Mouse (Mus musculus): ENCODE measurements around the gene Pex6.

DNA sequence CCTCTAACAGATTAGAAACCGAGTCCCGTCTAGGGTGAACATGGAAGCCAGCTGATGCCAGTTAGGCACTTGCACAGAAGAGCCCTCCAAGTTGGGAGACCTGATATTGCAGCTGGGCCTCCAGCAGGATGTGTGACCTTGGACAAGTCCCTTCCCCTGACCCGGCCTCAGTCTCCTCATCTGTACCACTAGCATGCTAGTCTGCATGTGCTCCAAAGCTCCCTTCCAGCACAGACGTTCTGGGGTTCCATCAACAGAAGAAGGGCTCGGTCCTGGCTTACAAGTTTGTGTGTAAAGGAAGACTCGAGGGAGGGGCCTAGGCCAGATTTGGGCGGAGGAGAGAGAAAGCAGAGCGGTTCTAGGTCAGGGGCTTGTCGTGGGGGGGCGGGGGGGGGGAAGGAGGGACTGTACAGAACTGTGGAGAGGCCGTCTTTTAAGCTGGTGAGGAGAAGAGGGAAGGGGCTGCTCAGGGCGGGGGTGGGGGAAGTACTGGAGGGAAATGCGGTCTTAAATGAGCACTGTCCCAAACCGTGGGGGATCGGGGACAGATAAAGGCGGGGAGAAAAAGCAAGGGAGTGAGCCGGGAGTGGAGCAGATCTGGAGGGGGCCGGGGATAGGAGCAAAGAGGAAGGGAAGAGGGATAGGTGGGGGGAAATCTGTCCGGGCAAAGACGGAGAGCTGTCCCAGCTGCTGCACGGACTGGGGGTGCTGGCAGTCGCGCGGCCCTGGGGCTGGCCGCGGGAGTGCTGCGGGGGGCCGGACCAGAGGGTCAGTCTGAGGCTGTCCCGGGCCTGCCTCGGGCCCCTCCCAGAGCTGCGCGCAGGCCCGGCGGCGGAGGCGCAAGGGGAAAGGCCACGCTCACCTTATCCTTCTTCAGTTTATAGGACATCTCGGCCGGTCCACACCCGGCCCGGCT lies 7.0 kb upstream of the Pex6 start:
- TF ChIP-seq TAL1 (IDR thresholded peaks at IDR 0.05; ENCODE audit: low read length) (no peak), GATA1 (IDR thresholded peaks at IDR 0.05; ENCODE audit: low read length) (no peak)

Data from erythroblast, embryonic 14.5 days (primary cell).